Mouse (Mus musculus) G1E-ER4 (cell line): ENCODE data around the gene Ep400. TPM values are rescaled to one million over a fixed set of nuclear protein-coding genes. Genes with fewer than 3 reads are reported as not detected.

Source experiments
- GATA1 ChIP-seq: IDR thresholded peaks from one replicate; pipeline ENCODE4 v1.8.0; 2012; ENCODE audit warnings: low read length, inconsistent platforms
- polyA plus RNA-seq: library from polyadenylated mRNA; stranded (reverse); fragments of >175 nt; gene quantifications from 2 replicates; pipeline ENCODE4 v1.2.3, GENCODE M21; 2012

Gene Ep400
- polyA plus RNA-seq, 1 experiment = 86.1 TPM

DNA sequence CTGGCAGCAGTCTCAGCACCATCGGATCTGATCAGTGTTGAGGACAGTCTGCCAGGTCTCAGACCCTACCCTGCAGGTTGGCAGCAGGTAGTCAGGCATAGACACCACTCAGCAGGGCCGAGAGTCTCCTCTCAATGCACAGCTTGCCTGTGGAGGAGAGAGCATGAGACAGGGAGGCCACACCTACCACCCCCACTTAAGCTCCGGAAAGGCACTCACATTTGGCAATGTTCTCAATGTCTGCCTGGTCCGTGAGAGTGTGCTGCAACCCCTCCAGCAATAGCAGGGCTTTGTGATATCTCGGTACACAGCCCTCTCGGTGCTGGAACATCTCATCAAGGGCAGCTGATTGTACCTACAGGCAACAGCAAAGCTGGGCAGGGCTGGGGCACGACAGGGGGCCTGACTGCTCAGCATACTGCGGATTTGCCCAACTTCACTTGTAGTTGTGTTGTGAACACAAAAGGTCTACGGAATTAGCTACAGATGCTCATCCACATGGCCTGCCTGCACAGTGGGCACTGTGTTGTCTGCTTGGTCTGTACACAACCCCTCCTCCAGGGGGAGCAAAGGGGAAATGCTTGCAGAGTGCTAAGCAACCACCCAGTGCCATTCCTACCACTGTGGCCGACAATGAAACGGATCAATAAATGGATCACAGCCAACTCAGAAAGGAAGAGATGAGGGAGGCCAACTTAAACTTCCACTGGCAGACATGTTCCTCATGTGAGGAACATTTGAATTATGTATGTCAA is 15.7 kb upstream of the Ep400 start:
- TF ChIP-seq GATA1 = no peak

DNA sequence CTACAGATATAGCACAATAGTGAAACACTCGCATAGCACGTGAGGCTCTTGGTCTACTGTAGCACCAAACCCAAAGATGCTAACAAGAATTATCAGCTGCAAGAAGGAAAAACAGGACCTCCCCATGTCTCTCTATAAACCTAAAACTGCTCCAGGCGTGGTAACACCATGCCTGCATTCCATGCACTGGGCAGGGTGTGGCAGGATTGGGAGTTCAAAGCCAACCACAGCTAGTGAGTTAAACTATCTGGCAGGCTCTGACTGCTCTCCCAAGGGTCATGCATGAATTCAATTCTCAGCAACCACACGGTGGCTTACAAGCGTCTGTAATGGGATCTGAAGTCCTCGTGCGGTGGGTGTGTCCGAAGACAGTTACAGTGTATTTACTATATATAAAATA is 12.6 kb upstream of the Ep400 start:
- TF ChIP-seq GATA1 = no peak

DNA sequence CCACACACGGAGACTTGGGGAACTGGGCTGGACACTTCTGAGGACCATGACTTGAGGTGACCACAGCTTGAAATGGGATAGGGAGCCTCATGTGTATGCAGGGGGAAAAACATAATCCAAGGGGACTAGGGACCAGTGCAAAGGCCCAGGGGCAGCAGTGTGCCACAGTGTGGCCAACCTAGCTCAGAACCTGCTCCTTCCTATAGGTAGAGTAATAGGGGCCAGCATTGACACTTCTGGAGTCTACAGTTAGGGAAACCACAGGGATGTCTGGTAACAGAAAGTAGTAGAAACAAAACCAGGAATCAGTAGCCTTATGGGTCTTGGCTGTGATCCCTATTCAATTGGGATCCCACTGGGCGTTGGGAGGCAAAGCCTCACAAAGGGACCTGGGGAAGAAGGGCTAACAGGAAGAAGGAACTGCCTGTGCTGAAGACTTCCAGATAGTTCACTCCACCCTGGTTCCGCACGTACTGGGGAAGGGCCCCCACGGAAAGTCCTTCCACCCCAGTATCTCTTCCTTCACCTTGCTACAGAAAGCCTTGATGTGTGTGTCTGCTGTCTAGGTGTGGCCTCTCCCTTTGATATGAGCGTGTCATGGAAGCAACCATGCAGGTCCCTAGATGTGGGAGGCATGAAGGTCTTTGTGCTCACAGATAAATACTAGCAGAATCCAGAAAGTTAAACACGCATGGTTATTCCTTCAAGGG is 11.2 kb upstream of the Ep400 start:
- no peak for TF ChIP-seq GATA1

DNA sequence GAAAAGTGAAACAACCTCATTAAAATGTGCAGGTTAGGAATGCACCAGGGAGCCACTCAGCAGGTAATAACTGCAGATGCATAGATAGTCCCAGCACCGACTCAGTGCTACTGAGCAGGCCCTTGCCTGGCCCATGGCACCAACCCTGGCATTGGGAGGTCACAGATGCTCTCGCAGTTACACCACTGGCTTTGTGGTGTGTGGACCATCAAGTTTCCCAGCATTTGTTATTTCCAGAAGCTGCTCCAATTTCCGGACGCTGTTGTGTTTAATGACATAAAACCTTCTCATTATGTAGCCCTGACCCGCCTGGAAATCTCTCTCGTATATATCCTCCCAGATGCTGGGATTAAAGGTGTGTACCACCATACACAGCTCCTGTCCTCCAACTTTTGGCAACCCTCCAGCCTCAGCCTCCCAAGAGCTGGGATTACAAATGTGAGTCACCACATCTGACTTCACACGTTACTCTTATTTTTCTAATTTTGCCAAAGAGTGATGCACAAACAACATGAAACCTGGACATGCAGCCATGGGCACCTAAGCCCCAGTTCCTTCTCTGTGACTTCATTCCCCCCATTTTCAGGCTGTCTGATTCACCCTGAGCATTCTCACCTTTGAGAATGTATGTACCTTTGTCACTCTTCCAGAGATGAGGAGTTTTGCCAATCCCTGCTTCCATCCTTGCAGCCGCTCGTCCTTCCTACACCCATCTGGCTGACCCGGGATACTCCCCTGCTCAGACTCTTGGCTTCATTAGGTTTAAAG is 10.4 kb upstream of the Ep400 start:
- no peak for TF ChIP-seq GATA1

DNA sequence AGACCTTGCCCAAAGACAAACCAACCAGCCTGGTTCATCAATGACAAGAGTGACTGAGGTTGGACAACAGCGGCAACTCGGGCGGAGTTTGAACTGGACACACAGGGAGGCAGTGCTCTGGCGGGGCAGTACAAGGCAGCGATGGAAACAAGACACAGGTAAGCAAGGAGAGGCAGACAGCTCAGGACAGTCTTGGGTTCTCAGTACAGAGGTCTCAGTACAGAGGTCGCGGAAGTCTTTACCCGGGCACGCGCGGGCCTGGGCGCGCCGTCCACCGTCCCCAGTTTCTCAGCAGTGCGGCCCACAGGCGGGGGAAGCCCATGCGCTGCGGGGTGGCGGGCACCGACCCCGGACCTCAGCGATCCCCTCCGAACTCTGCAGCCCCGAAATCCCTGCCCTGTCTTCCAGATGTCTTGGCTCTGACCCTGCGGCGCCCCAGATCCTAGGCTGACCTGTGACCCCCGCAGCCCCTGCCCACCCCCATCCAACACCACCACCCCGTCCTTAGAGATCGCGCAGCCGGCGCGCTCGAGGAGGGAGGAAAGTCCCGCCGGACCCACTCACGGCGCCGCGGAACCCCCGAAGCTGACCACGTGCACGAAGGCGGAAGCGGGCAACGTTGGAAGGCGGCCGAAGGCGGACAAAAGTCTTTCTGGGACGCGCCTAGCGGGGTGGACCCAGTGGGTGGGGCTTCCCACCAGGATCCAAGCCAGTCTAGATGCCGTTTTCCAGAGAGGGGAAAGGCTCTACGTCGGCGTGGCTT is 9.7 kb upstream of the Ep400 start, which contains the start of gene Pus1:
Gene Pus1, minus strand, starts transcription at position 662 of the 763 bp plus-strand sequence.
- no peak for TF ChIP-seq GATA1

DNA sequence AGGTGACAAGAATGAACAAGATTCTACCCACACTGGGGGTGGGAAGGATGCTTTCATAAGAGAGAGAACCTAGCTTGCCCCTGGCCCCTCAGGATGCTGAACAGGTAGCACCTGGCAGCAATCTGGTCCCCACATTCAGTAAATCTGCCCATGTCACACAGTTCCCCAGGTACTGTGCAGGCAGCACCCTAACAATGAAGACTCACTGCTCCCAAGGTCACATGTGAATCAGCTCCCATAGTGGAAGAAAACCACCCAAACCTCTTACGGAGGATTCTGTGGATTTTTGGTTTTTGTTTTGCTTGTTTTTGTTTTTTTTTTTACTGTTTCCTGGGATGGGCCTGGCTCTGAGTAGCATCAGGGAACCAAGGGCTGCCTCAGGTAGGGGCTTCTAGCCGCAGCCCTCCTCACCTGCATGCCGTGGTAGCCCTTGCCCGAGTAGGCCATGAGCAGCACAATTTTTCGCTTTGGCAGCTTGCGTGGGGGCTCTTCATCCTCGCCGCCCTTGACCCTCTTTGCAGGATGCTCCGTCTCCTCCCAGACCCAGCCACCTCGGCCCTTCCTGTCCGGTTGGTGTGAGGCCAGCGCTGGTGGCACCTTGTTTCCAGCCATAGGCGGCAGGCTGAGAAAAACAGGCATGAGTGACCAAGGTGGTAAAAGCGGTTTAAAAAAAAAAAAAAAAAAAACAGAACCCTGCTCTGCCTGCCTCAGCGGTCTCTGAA is 8.9 kb upstream of the Ep400 start:
- no peak for TF ChIP-seq GATA1

DNA sequence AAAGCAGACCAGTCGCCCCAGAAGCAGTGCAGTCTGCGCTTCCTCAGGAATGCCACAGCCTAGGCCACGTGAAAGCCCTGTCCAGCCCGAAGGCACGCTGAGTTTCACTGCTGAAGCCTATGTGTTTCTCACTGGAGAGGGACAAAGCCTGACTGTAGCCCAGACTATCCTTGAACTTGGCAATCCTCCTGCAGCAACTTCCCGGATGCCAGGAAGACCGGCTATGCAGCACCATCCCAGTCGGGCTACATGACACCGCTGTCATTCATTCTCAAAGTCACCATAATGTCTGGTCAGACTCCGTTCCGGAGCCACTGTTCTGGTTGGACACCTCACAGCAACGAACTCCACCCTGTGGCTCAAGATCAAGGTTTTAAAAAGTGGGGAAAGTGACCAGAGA is 7.7 kb upstream of the Ep400 start:
- no peak for TF ChIP-seq GATA1

DNA sequence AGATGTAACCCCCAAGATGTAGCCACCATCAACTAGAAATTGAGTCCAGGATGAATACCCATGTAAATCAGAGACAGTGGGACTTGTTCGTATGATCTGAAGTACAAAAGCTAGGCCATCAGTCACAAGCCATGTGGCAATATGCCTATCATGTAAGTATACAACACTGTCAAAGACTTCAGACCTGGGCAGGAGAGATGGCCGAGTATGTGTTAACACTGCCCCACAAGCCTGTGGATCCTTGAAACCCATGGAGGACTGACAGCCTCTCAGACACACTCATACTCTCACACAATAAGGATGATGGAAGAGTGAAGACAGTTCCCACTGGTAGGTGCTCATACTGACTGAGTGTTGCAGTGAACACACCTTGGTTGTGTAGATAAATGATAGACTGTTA is 5.6 kb upstream of the Ep400 start:
- TF ChIP-seq GATA1 = no peak

DNA sequence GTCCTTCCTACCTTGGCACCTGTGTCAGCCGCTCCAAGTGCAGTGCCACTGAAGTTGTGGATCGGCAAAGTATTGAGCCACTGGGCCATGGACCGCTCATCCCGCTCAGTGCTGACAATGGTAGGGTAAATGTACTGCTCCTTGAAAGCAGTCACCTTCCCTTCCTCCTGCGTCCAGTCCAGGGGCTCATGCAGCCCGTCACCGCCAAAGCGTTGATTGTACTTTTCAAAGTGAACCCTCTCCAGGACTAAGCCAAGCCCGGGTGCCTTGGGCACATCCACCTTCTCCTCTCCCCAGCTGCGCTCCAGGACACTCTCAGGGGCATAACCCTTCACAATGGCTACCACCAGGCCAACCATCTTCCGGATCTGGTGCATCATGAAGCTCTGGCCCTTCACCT is 4.0 kb upstream of the Ep400 start:
- TF ChIP-seq GATA1 = no peak

DNA sequence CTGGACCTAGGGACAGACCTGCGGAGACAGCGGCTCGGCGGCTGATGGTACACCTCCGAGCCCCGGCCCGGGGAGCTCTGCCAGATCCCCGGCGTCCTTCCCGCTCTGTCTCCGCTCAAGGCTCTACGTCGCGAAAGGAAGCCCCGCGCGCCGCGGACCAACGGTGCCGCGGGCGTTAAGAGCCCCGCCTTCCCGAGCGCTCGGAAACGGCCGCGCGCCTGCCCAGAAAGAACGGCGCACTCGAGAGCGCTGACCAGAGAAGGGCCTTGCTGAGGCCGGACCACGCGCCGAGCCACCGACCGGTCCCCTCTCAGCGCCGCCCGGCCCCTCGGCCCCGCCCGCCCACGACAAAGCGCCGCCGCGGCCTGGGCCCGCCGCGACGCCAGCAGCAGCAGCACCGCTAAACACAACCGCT is 479 bp downstream of the Ep400 start:
- TF ChIP-seq GATA1 = no peak

DNA sequence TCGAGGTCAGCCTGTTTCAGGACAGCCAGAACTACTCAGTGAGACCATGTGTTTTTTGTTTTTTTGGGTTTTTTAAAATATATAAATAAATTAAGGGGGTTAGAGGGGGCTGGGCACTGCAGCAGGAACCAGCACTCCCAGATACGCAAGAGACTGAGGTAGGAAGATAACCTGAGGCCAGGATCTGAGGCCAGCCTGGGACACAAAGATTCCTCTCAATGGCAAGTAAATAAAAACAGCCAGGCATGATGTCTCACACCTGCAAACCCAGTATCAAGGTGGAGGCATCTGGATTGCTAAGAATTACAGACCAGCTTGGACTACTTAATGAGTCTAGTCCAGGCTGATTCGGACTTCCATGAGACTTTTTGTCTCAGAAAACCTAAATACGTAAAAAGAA is 1.2 kb downstream of the Ep400 start:
- no peak for TF ChIP-seq GATA1

DNA sequence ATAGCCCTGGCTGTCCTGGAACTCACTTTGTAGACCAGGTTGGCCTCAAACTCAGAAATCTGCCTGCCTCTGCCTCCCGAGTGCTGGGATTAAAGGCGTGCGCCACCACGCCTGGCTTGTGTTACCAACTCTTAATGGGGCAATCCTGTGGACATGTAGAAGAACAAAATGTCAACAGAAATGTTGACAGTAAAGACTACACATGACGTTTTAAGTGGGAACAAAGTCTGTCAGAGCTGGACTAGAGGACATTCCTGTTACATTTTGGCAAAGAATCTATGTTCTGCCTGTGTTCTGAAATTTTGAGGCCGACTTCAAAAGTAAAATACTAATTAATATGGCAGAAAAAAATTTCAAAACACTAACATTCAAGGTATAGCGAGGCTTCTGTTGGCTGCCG is 6.6 kb downstream of the Ep400 start:
- TF ChIP-seq GATA1 = no peak

DNA sequence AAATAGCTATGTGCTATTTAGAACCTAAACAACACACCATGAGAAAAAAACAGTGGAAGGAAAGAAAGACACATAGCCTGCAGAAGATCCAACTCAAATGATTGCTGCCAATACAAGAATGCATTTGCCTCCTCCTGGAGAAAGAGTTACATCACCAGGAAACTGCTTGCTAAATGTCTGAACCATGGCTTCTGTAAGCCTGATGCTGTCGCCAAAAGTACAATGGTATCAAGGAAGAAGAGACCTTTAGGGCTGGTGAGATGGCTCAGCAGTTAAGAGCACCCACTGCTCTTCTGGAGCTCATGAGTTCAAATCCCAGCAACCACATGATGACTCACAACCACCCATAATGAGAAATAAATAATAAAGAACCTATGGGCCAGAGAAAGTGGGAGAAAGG is 25.5 kb downstream of the Ep400 start:
- TF ChIP-seq GATA1 = no peak

DNA sequence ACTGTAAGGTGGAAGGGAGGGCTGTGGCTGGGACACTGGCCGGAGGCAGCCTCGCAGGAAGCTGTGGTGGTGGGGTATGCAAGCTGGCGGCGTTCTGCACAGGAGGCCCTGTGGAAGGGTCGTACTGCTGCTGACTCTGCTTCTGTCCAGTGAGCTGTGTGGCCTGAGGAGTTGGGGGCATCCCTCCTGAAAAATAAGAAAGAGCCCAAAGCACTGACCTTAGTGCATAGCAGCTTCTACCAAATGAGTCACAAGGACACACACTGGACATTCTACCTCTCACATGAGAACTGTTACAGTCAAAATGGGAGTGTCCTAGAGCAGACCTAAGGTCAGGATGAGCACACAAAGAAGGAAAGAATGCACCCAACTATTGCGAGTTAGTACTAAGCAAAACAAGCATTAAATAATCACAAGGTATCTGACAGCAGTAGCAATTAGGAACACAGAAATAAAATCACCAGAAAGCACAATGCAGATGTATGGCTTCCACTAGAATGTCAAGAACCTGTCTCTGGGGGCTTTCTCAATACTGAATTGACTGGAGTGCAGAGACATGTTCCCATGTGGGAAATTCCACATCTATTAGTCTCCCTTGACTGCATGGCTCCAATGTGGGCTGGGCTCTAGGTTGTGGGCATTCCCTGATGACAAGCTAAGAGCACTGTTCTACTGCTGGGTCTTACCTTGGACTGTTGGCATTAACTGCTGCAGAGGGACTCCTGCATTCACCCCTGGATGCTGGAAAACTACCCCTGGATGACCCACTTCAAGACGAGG is 30.8 kb downstream of the Ep400 start:
- TF ChIP-seq GATA1 = no peak
